Mouse (Mus musculus) small intestine, adult 2 months (tissue): Measurements from ENCODE around the gene Chil1. TPM values are rescaled to one million over a fixed set of nuclear protein-coding genes. Genes with fewer than 3 reads are reported as not detected.

Experiments
- H3K27ac ChIP-seq: fragments of 200-500 bp; 2 replicates; pipeline ENCODE4 v1.5.1; 2012; ENCODE audit warnings: low read depth, low read length, control low read depth, inconsistent platforms; ENCODE audit not compliant: insufficient read depth
- H3K27me3 ChIP-seq: fragments of 200-500 bp; 2 replicates; pipeline ENCODE4 v1.6.1; 2012; ENCODE audit warnings: mild to moderate bottlenecking, moderate library complexity, low read length, inconsistent platforms; ENCODE audit not compliant: control insufficient read depth, insufficient read depth
- H3K36me3 ChIP-seq: fragments of 200-500 bp; 2 replicates; pipeline ENCODE4 v1.6.1; 2012; ENCODE audit warnings: mild to moderate bottlenecking, low read length, control low read depth, inconsistent platforms; ENCODE audit not compliant: control insufficient read depth, insufficient read depth
- H3K4me1 ChIP-seq: fragments of 200-500 bp; 2 replicates; pipeline ENCODE4 v1.6.1; 2012; ENCODE audit warnings: low read length, inconsistent platforms, mixed read lengths; ENCODE audit not compliant: control insufficient read depth, insufficient read depth, insufficient read length
- H3K4me3 ChIP-seq: fragments of 200-500 bp; 2 replicates; pipeline ENCODE4 v1.5.1; 2012; ENCODE audit warnings: low read depth, mild to moderate bottlenecking, control low read depth, inconsistent platforms, low read length, moderate library complexity
- CTCF ChIP-seq: fragments of 200-500 bp; IDR thresholded peaks from 2 replicates; pipeline ENCODE4 v1.5.1; 2012; ENCODE audit warnings: low read depth, mild to moderate bottlenecking, control low read depth, inconsistent platforms, low read length, moderate library complexity, mixed read lengths; ENCODE audit not compliant: insufficient replicate concordance, insufficient read length; ENCODE audit errors: extremely low read depth
- POLR2A ChIP-seq: fragments of 200-500 bp; IDR thresholded peaks from 2 replicates; pipeline ENCODE4 v1.6.1; 2012; ENCODE audit warnings: low read depth, mild to moderate bottlenecking, control low read depth, inconsistent platforms, low read length, moderate library complexity
- WGBS: fragments of 180-500 bp; shearing (Covaris S2); methylation state at CpG from one replicate; pipeline ENCODE4 v1.1.7; 2018; 5-methylcytosine and 5-hydroxymethylcytosine counted together
- polyA plus RNA-seq: library from polyadenylated mRNA; depleted of rRNA; stranded (reverse); fragments of >200 nt; gene quantifications from 2 replicates; pipeline ENCODE4 v1.2.3, GENCODE M21; 2012

Gene Chil1
- polyA plus RNA-seq, 1 experiment: 0.46 TPM

- Histone ChIP-seq H3K4me1 (peaks cover 14% of the 10 kb centered on the region; the same call in 1 of the 2 replicates), H3K4me3 (no peak overlapping the region), H3K36me3 (no peaks in the 10 kb centered on the region), H3K27me3 (no peaks in the 10 kb centered on the region), H3K27ac (no peak overlapping the region)
- TF ChIP-seq POLR2A: no peak
- TF ChIP-seq CTCF: no peak
- 94% methylated on average over 5 of the region's 5 CpGs for WGBS
Observed at GRCm38 (mm10) chr1:134225375-134225774, 43.4 kb downstream of the Chil1 start.

GRCm38 (mm10) chr1:134226739-134227138 lies 44.8 kb downstream of the Chil1 start:
- Histone ChIP-seq H3K27ac (no peak overlapping the region), H3K4me3 (no peak overlapping the region), H3K27me3 (no peaks in the 10 kb centered on the region), H3K4me1 (peaks cover 14% of the 10 kb centered on the region; the same call in 1 of the 2 replicates), H3K36me3 (no peaks in the 10 kb centered on the region)
- WGBS: 26% methylated on average over 8 of the region's 8 CpGs
- TF ChIP-seq CTCF: no peak
- no peak for TF ChIP-seq POLR2A

GRCm38 (mm10) chr1:134229806-134230575 lies 48.0 kb downstream of the Chil1 start:
- WGBS: 66% methylated on average over 5 of the region's 5 CpGs
- Histone ChIP-seq H3K27ac (no peak overlapping the region), H3K4me3 (no peak overlapping the region), H3K4me1 (peaks cover 27% of the 10 kb centered on the region), H3K36me3 (no peaks in the 10 kb centered on the region), H3K27me3 (peaks cover 7% of the 10 kb centered on the region; the same call in 1 of the 2 replicates)
- TF ChIP-seq CTCF (no peak), POLR2A (no peak)

- H3K27me3 ChIP-seq: peaks cover 14% of the 10 kb centered on the region
- no peaks in the 10 kb centered on the region for H3K36me3 ChIP-seq
- TF ChIP-seq CTCF (no peak), POLR2A (no peak)
- peaks cover 30% of the 10 kb centered on the region for H3K4me1 ChIP-seq
- no peak overlapping the region for H3K4me3 ChIP-seq
- WGBS: 81% methylated on average over 10 of the region's 10 CpGs
- no peak overlapping the region for H3K27ac ChIP-seq
Observed at GRCm38 (mm10) chr1:134230638-134231228, 48.8 kb downstream of the Chil1 start.

- Histone ChIP-seq H3K4me3 (no peak overlapping the region), H3K27ac (no peak overlapping the region), H3K27me3 (peaks cover 14% of the 10 kb centered on the region), H3K36me3 (no peaks in the 10 kb centered on the region), H3K4me1 (peaks cover 30% of the 10 kb centered on the region)
- WGBS: 78% methylated on average over 3 of the region's 3 CpGs
- no peak for TF ChIP-seq POLR2A
- TF ChIP-seq CTCF: no peak
Observed at GRCm38 (mm10) chr1:134231270-134231669, 49.3 kb downstream of the Chil1 start.

- H3K27me3 ChIP-seq: peaks cover 14% of the 10 kb centered on the region
- no peak overlapping the region for H3K27ac ChIP-seq
- no peak overlapping the region for H3K4me3 ChIP-seq
- TF ChIP-seq CTCF (no peak), POLR2A (no peak)
- peaks cover 27% of the 10 kb centered on the region for H3K4me1 ChIP-seq
- WGBS: 45% methylated on average over 3 of the region's 3 CpGs
- no peaks in the 10 kb centered on the region for H3K36me3 ChIP-seq
Observed at GRCm38 (mm10) chr1:134231681-134232080, 49.7 kb downstream of the Chil1 start.

GRCm38 (mm10) chr1:134232326-134232725 lies 50.4 kb downstream of the Chil1 start:
- H3K27me3 ChIP-seq: peaks cover 14% of the 10 kb centered on the region
- TF ChIP-seq POLR2A (no peak), CTCF (no peak)

More at GRCm38 (mm10) chr1:134232326-134232725, 50.4 kb downstream of the Chil1 start:
- no peak overlapping the region for H3K4me3 ChIP-seq
- no peaks in the 10 kb centered on the region for H3K36me3 ChIP-seq
- H3K27ac ChIP-seq: peak overlapping the region; percentile 48; the same call in 1 of the 2 replicates
- 36% methylated on average over 8 of the region's 8 CpGs for WGBS
- H3K4me1 ChIP-seq: peaks cover 32% of the 10 kb centered on the region
